Mouse (Mus musculus) gastrocnemius, postnatal 4 days (tissue): ENCODE measurements around the gene Tmprss9. TPM values are rescaled to one million over a fixed set of nuclear protein-coding genes. Genes with fewer than 3 reads are reported as not detected.

ENCODE experiments used
- DNase-seq, 2 experiments: peaks; one replicate each; pipeline ENCODE4 v3.0.0; 2021 to 2022; ENCODE audit warnings: low spot score in 2 of 2, mixed read lengths in 2 of 2
- total RNA-seq, 2 experiments: library from RNA; stranded (reverse); gene quantifications; 2 replicates each; pipeline ENCODE4 v1.2.3; 2021

The Tmprss9 gene
- total RNA-seq, 2 experiments from 2014 or later, result 0.10 TPM; not detected in 1

- no peak for DNase-seq
These were observed 41.8 kb downstream of the Tmprss9 start for GRCm38 (mm10) chr10:80913364-80914011.

- DNase-seq, result peak in 1 of 2 experiments; percentile 63
These were observed 42.6 kb downstream of the Tmprss9 start for GRCm38 (mm10) chr10:80914253-80914656.

GRCm38 (mm10) chr10:80915260-80915659 is 43.6 kb downstream of the Tmprss9 start:
- no peak for DNase-seq

DNA sequence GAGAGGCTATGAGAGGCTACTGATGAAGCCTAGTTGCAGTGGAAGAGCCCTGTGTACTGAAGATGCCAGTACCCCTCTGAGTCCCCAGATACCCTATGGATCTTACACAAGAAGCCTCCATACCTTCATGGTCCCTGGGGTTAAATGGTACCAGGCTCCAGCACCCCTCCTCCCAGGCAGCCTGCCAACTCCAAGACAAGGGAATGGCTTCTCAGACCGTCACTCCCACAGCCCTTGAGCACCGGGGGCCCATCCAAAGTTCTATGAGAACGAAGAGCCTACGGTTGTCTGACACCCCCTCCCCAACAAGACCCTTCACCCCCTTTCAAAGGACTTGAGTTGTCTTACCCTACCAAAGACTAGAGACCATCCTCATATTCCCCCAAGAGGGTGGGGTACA is 44.1 kb downstream of the Tmprss9 start:
- DNase-seq, result no peak

DNA sequence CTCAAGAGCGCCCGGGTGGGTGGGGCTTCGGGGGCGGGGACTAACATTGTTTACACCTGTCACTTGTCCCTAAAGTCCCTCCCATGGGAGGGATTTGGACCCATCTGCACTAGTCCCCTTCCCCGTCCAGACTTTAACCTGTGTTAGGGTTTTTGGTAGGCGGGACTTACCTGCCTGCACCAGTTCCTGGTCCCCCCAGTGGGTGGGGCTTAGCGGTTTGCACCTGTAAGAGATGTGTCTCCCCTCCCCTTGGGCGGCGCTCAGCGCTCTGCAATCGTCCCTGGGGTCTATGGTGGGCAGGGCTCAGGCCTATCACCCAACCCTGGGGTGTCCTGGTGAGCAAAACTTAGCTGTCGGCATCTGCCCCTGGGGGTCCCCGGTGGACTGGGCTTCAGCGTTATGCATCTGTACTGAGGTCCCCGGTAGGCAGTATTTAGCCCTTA is 45.7 kb downstream of the Tmprss9 start:
- no peak for DNase-seq

GRCm38 (mm10) chr10:80917779-80918434 is 46.3 kb downstream of the Tmprss9 start, which contains the start of gene Lmnb2:
Lmnb2 (minus strand) TSS chr10:80918245.
- DNase-seq, result peak in 1 of 2 experiments; percentile 77

DNA sequence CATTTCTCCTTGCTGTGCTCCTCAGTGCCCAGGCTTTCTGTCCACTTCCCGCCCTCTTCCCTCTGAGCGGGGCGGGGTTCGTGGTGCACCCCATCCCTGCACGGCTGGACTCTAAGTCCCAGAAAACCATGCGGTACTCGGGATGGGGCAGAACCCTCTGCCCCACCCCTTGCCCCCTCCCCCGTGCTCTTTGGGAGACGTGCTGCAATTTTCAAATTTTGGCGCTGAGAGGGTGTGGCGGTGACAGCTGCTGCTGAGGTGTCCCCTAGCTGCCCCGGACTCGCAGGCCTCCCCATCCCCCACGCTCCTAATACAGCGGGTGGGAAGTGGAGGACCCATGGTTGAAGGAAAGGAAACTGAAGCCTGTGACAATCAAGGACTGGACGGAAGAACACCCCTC is 50.3 kb downstream of the Tmprss9 start:
- no peak for DNase-seq

- no peak for DNase-seq
These were observed 53.8 kb downstream of the Tmprss9 start for GRCm38 (mm10) chr10:80925472-80925871.

- peak; percentile 90 to 91 for DNase-seq
These were observed 57.1 kb downstream of the Tmprss9 start for GRCm38 (mm10) chr10:80928586-80929298.

DNA sequence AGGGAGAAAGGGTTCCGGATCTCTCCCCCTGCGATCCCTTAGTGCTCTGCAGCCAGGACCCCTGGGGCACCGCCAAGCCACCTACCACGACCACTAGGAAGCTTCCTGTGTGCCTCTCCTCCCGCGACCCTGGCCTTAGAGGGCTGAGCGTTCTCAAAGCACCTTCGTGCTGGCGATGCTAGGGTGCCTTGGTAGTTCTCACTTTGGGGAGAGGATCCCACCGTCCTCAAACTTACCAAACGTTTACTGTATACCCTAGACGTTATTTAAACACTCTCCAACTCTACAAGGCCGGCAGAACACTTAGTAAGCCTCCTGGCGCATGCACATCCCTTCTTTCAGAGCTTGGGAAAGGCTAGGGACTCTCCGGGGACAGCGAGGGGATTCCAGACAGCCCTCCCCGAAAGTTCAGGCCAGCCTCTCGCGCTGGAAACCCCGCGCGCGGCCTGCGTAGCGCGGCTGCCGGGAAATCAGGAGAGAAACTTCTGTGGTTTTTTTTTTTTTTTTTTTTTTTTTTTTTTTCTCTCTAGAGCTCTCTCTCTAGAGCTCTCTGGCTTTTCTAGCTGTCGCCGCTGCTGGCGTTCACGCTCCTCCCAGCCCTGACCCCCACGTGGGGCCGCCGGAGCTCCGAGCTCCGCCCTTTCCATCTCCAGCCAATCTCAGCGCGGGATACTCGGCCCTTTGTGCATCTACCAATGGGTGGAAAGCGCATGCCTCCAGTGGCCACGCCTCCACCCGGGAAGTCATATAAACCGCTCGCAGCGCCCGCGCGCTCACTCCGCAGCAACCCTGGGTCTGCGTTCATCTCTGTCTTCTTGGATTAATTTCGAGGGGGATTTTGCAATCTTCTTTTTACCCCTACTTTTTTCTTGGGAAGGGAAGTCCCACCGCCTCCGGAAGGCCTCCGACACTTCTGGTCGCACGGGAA is 57.9 kb downstream of the Tmprss9 start, which contains the start of gene Gadd45b:
TSS of gene Gadd45b (plus strand) at position 775 of the 928 bp plus-strand sequence.
- DNase-seq, result peak; percentile 98 to 99

DNA sequence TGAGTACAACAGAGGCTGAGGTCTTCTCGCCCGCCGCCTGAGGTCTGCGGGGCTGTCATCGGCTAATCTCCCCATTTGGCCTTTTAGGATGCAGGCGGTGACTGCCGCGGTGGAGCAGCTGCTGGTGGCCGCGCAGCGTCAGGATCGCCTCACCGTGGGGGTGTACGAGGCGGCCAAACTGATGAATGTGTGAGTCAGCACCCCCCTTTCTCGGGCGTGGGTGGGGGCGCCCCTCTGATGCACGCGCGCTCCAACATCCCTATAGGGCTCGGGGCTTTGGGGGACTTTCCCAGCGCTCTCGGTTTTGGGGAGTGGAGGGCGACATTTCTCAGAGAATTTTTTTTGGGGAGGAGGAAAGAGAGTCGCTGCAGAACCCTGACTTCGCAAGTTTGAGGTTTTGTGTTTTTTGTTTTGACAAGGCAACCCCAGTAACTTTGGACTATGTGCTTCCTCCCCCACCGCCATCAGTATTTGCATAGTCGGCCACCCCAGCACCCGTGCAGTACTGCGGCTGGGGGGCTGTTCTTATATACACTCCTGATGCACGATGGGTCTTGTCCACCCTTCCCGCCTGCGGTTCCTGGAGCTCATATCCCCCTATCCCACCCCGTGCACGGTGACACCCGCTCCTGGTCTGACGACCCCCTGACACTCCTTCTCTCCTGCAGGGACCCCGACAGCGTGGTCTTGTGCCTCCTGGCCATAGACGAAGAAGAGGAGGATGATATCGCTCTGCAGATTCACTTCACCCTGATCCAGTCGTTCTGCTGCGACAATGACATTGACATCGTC is 58.9 kb downstream of the Tmprss9 start:
- DNase-seq, result peak in 1 of 2 experiments; percentile 58

- no peak for DNase-seq
These were observed 59.6 kb downstream of the Tmprss9 start for GRCm38 (mm10) chr10:80931153-80931671.

DNA sequence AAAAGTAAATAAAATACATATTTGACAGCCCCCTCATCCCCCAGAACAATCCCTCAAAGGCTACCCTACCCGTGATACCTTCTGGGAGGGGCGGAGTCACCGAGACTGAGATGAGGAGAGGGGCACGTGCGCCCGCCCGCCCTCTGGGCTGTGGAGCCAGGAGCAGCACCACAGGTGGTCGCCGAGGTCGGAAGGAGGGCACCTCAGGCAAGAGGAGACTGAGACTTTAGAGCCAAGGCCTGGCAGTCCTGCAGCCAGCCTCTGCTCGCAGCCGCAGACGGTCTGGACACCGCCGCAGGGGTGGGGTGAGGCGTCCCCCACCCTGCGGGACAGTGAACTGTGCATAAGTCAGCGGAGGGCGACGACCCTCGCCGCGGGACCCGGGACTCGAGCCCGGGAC is 60.0 kb downstream of the Tmprss9 start:
- DNase-seq, result no peak

DNA sequence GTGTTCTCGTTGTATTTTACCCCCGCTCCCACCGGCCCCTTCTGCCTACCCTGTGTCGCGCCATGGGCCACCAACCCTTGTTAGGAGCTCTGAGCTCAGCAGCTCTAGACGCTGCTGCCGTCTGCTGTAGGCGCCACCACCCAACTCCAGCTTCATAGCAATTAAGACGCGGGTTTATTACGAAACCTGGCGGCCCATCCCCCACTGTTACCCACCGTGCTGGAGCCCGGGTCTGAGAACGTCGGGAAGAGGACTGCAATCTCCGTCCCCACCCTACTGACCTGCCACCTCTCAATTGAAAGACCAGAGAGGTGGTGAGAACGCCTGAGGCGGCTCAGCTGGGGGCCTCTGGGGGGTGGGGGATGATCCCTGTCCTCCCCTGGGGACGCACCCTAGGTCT is 60.6 kb downstream of the Tmprss9 start:
- DNase-seq, result no peak

DNA sequence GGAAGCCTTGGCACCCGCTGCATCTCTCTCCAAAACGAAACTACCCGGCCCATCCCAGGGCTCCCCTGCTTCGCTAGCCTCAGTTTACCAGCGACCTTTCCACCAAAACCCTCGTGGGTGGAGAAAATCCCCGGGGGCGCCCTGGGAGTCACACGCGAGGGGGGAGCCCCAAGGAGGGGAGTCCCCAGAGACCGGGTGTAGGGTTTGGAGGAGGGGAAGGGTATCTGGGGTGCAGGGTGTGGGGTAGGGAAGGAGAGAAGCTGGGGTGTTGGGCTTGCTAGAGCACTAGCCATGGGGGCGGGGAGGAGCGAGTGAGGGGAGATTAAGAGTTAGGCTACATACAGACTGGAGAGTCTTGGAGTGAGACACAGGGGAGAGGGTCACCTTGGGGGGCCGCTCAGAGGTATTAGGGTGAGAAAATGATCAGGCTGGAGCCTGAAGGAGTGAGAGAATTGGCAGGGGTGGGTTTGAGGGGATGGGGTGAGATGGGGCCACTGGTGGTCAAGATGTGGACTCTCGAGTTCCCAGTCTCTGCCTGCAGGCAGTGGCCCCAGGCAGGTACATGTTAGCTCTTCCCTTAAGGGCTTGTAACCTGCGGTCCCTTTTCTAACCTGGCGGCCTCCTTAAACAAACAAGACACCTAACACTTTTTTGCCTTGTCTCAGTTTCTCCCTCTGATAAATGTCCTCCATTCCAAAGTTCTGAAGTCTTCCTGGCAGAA is 61.2 kb downstream of the Tmprss9 start:
- no peak for DNase-seq

- no peak for DNase-seq
These were observed 61.9 kb downstream of the Tmprss9 start for GRCm38 (mm10) chr10:80933421-80933979.

DNA sequence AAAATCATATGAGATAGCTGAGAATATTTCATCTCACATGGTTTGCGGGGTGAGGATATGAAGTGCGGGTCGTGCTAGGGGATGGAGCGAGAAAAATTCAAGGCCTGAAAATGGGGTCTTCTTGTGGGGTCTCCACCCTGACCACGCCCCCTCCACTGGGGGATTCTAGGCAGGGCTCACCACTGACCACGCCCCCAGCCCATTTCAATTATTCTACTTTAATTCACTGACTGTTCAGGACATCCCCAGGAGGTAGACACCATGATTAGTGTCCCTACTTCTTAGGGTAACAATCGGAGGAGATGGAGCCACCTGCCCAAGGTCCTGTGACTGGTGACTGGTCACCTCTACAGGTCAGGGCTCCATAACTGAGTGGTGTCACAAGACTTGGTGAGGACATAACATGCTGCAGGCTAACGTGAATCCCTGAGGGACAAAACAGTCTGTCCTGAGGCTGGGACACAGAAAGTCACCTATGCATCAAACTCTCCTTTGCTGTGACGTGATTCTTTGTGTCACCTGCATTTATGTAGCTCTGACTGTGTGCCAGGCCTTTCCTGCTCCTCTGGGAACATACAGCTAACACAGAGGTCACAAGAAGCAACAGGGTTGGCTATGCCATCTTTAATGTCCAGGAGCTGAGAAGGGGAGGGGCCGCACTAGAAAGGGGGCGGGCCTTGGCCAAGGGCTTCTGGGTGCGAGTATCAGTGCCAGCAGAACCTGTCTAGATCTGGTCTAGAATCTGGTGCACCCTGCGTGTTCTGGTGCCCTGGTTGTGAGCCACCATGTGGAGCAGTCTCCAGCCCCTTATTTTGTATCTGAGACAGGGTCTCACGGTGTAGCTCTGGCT is 62.7 kb downstream of the Tmprss9 start:
- DNase-seq, result no peak

DNA sequence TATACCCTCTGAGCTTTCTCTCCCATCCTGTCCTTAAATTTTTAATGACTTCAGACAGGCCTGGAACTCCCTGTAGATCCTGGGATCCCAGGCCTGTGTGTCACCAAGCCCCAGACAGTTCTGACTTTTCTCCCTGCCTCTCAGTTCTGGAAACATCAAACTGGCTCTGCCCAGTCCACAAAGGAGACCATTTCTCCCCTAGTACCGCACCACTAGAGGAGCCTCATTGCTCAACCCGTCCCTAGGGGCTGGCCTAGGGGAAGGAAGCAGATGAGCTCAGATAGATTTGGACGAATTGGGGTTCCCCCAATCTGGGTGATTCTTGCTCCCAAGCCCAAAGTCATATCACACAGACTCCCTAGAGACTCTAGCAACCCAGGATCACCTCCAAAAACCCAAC is 63.6 kb downstream of the Tmprss9 start:
- DNase-seq, result no peak
